Mouse (Mus musculus): ENCODE measurements around the gene Pkd1.

DNA sequence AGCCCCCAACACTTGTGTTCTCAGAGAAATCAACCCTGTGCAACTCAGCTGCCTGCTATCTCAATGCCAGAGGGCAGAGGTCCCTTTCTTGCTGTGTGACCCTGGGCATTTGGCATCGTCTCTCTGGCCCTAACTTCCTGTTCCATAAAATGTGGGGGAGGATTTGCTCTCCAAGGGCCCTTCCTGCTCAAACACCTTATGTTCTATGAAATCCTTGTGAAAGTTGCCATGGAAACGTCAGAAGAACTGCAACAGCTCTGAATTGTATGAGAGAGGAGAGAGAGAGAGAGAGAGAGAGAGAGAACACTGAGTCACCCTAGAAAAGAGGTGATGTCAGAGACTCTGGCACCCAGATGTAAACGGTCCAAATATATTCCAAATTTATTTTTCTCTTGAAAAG lies 12.1 kb upstream of the Pkd1 start:
- TF ChIP-seq CTCF (conservative IDR thresholded peaks at IDR 0.05; ENCODE audit: insufficient read depth, insufficient read length, low read depth, low read length) = no peak
- TF ChIP-seq POLR2A (IDR thresholded peaks at IDR 0.05; ENCODE audit: low read depth, low read length) = no peak

Measured in kidney, adult 2 months (tissue).